Mouse (Mus musculus): ENCODE measurements around the gene Fkbp5. TPM values are rescaled to one million over a fixed set of nuclear protein-coding genes. Genes with fewer than 3 reads are reported as not detected.

The Fkbp5 gene
- polyA plus RNA-seq, 1 experiment from 2014 or later, result 10.0 TPM

DNA sequence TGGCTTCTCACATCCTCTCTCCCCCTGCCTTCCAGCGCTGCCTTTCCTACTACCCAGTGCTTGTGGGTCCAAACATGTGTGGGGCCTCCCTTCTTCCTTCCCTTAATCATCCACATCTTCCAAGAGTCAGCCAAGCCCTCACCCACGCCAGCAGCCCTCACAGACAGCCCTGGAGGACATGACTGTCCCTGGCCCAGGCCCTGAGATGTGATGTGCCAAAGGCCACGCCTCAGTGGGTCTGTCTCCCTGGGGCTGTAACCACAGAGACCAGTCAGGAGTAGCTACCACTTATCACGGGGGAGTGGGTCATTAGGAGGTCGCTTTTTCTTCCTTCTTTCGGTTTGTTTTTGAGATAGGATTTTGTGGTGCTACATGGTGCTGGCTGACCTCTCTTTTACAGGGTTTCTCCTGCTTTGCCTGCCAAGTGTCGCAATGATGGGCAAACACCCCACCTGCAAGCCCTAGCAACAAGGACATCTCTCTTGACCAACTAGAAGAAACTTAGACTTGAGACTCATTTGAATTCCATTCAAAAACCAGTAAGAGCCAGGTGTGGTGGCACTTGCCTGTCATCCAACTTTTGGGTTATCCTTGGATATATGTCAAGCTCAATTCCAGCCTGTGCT lies 15.0 kb downstream of the Fkbp5 start:
- Histone ChIP-seq H3K27ac (ENCODE audit: low read depth, low read length) (no peak overlapping the region), H3K27me3 (ENCODE audit: control insufficient read depth, insufficient read depth, low read length) (no peaks in the 10 kb centered on the region), H3K4me2 (replicated peaks; ENCODE audit: low read depth, low read length) (no peak overlapping the region), H3K9me3 (ENCODE audit: control insufficient read depth, low read length) (no peaks in the 10 kb centered on the region), H3K4me1 (ENCODE audit: control insufficient read depth, insufficient read depth, low read length) (peaks cover 9% of the 10 kb centered on the region), H3K9ac (ENCODE audit: low read depth, low read length) (no peak overlapping the region), H3K4me3 (ENCODE audit: low read length) (no peak overlapping the region), H3K36me3 (ENCODE audit: control insufficient read depth, insufficient read depth, low read length) (no peaks in the 10 kb centered on the region)
- no peak for ATAC-seq (ENCODE audit: low FRiP score, low TSS enrichment)
- WGBS, result 40% methylated on average over 7 of the region's 7 CpGs

DNA sequence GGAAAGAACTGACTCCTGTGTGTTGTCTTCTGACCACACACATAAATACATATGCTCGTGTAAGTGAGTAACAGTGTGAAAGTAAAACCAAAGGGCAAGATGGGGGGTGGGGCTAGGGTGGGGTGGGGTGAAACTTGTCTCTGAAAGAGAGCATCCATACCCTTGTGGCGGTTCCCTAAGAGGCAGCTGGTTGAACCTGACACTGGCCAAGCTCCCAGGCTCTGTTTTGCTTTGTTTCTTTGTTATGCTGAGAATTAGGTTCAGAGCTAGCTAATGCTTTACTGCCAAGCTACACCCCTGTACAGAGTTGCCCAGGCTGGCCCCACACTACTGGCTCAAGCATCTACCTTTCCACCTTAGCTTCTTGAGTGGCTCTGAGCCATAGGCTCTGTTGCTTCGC lies 16.9 kb downstream of the Fkbp5 start:
- WGBS, result 77% methylated on average over 3 of the region's 3 CpGs
- Histone ChIP-seq H3K4me3 (ENCODE audit: low read length) (no peak overlapping the region), H3K27ac (ENCODE audit: low read depth, low read length) (no peak overlapping the region), H3K27me3 (ENCODE audit: control insufficient read depth, insufficient read depth, low read length) (no peaks in the 10 kb centered on the region), H3K4me1 (ENCODE audit: control insufficient read depth, insufficient read depth, low read length) (no peaks in the 10 kb centered on the region), H3K4me2 (replicated peaks; ENCODE audit: low read depth, low read length) (no peak overlapping the region), H3K9ac (ENCODE audit: low read depth, low read length) (no peak overlapping the region), H3K36me3 (ENCODE audit: control insufficient read depth, insufficient read depth, low read length) (no peaks in the 10 kb centered on the region), H3K9me3 (ENCODE audit: control insufficient read depth, low read length) (no peaks in the 10 kb centered on the region)
- no peak for ATAC-seq (ENCODE audit: low FRiP score, low TSS enrichment)

DNA sequence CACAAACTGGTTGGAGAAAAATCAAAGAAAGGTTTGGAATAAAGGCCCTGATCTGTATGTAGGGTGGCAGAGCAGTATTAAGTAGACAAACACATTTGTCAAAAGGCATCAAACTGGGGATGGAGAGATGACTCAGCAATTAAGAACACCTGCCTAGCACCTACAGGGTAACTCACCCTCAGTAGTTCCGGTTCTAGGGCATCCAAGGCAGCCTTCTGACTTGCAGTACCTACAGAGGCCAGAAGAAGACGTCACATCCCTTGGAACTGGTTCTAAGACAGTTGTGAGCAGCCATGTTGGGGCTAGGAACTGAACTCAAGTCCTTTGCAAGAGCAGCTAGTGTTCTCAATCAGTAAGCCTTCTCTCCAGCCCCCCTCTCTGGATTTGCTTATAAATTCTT lies 18.1 kb downstream of the Fkbp5 start:
- no peak overlapping the region for H3K4me3 ChIP-seq (ENCODE audit: low read length)
- no peak overlapping the region for H3K4me2 ChIP-seq (replicated peaks; ENCODE audit: low read depth, low read length)
- no peaks in the 10 kb centered on the region for H3K4me1 ChIP-seq (ENCODE audit: control insufficient read depth, insufficient read depth, low read length)
- no peak overlapping the region for H3K27ac ChIP-seq (ENCODE audit: low read depth, low read length)
- H3K9me3 ChIP-seq (ENCODE audit: control insufficient read depth, low read length), result no peaks in the 10 kb centered on the region
- H3K27me3 ChIP-seq (ENCODE audit: control insufficient read depth, insufficient read depth, low read length), result no peaks in the 10 kb centered on the region
- WGBS, result 78% methylated on average over 2 of the region's 2 CpGs
- ATAC-seq (ENCODE audit: low FRiP score, low TSS enrichment), result no peak
- H3K9ac ChIP-seq (ENCODE audit: low read depth, low read length), result no peak overlapping the region
- no peaks in the 10 kb centered on the region for H3K36me3 ChIP-seq (ENCODE audit: control insufficient read depth, insufficient read depth, low read length)

DNA sequence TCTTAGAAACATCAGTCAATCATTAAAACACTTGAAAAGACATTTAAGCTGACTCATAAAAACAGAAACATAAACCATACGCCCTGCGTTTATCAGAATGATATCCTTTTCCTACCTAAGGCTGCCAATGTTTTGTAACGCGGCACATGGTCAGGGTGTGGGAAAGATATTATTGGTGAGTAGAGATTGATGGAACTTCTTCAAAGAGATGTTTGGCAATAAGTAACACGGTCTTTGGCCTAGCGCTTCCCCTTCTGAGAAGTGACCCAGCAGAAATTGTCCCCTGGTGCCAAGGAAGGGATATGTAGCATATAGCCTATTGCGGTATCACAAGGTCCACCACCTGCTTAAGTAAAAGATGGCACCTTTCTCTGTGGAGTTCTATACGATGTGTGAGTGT lies 21.5 kb downstream of the Fkbp5 start:
- no peaks in the 10 kb centered on the region for H3K27me3 ChIP-seq (ENCODE audit: control insufficient read depth, insufficient read depth, low read length)
- ATAC-seq (ENCODE audit: low FRiP score, low TSS enrichment), result no peak
- H3K4me2 ChIP-seq (replicated peaks; ENCODE audit: low read depth, low read length), result no peak overlapping the region
- H3K9me3 ChIP-seq (ENCODE audit: control insufficient read depth, low read length), result no peaks in the 10 kb centered on the region
- no peaks in the 10 kb centered on the region for H3K36me3 ChIP-seq (ENCODE audit: control insufficient read depth, insufficient read depth, low read length)
- no peak overlapping the region for H3K4me3 ChIP-seq (ENCODE audit: low read length)
- H3K4me1 ChIP-seq (ENCODE audit: control insufficient read depth, insufficient read depth, low read length), result no peaks in the 10 kb centered on the region
- H3K27ac ChIP-seq (ENCODE audit: low read depth, low read length), result no peak overlapping the region
- WGBS, result 93% methylated on average over 8 of the region's 8 CpGs
- no peak overlapping the region for H3K9ac ChIP-seq (ENCODE audit: low read depth, low read length)

DNA sequence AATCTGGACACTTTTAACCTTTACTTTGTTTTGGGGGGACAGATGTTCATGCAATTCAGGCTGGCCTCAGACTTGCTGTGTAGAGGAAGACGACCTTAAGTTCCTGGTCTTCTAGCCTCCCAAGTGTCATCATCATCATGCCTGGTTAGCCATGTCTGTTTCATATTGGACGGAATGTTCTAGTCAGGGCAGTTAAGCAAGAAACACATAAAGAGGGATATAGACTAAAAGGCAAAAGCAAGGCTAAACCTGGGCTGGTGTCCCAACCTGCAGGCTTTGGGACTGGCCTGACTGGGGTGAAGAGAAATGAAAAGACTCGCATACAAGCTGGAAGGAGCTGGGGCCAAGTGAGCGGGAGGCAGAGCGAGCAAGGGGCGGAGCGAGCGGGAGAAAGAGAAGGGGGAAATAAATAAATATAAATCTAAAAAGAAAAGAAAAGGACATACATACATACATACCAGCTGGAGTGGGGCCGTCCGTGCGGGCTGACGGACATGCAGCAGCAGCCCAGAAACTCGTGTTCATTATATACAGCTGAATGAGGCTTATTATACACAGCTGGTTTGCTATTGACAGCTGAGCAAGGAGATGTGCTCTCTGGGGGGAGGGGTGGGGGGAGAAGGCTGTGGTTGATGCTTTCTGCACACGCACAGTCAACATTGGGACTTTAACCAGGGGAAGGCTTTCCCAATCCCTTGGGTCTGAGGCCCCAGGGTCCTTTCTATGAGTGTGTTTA lies 26.1 kb downstream of the Fkbp5 start:
- ATAC-seq (ENCODE audit: low FRiP score, low TSS enrichment), result no peak
- Histone ChIP-seq H3K36me3 (ENCODE audit: control insufficient read depth, insufficient read depth, low read length) (no peaks in the 10 kb centered on the region), H3K27me3 (ENCODE audit: control insufficient read depth, insufficient read depth, low read length) (no peaks in the 10 kb centered on the region), H3K4me1 (ENCODE audit: control insufficient read depth, insufficient read depth, low read length) (0 out of 2 replicates have a peak, but pooled peaks cover 3% of the 10 kb centered on the region), H3K4me3 (ENCODE audit: low read length) (no peak overlapping the region), H3K4me2 (replicated peaks; ENCODE audit: low read depth, low read length) (no peak overlapping the region), H3K9ac (ENCODE audit: low read depth, low read length) (no peak overlapping the region), H3K9me3 (ENCODE audit: control insufficient read depth, low read length) (no peaks in the 10 kb centered on the region), H3K27ac (ENCODE audit: low read depth, low read length) (no peak overlapping the region)
- 67% methylated on average over 14 of the region's 14 CpGs for WGBS

DNA sequence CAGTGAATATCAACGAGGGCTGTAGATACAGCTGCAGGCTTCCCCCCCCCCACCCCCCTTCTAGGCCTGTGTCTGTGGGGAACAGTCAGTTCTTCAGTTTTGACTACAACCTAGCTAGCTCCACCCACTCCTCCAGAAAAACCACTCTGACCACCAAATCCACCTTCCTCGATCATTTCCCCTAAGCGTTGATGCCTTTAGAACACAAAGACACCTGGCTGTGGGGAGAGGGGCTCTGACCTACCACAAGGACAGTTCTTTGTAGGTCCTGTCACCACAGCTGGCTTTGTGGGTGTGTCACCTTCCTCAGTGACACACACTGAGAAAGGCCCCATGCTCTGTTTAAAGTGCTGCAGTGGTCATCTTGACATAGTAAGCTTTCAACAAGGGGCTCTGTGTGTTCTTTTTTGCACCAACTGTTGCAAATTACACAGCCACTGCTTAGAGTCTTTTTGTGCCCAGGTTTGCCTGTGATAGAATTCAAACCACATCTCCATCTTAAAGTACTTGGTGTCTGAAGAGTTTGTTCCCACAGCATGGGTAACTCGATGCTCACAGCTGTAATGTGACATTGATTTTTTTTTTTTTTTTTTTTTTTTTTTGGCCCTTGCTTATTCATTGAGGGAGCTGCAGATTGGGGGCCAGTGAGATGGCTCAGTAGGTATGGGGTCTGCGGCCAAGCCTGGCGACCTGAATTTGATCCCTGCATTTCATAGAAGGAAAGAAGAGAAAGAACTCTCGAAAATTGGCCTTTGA lies 28.9 kb downstream of the Fkbp5 start:
- H3K4me2 ChIP-seq (replicated peaks; ENCODE audit: low read depth, low read length), result no peak overlapping the region
- H3K27ac ChIP-seq (ENCODE audit: low read depth, low read length), result no peak overlapping the region
- H3K4me1 ChIP-seq (ENCODE audit: control insufficient read depth, insufficient read depth, low read length), result 0 out of 2 replicates have a peak, but pooled peaks cover 3% of the 10 kb centered on the region
- no peaks in the 10 kb centered on the region for H3K27me3 ChIP-seq (ENCODE audit: control insufficient read depth, insufficient read depth, low read length)
- H3K36me3 ChIP-seq (ENCODE audit: control insufficient read depth, insufficient read depth, low read length), result no peaks in the 10 kb centered on the region
- no peak overlapping the region for H3K4me3 ChIP-seq (ENCODE audit: low read length)
- no peak overlapping the region for H3K9ac ChIP-seq (ENCODE audit: low read depth, low read length)
- WGBS, result 68% methylated on average over 7 of the region's 7 CpGs
- ATAC-seq (ENCODE audit: low FRiP score, low TSS enrichment), result no peak
- H3K9me3 ChIP-seq (ENCODE audit: control insufficient read depth, low read length), result no peaks in the 10 kb centered on the region

DNA sequence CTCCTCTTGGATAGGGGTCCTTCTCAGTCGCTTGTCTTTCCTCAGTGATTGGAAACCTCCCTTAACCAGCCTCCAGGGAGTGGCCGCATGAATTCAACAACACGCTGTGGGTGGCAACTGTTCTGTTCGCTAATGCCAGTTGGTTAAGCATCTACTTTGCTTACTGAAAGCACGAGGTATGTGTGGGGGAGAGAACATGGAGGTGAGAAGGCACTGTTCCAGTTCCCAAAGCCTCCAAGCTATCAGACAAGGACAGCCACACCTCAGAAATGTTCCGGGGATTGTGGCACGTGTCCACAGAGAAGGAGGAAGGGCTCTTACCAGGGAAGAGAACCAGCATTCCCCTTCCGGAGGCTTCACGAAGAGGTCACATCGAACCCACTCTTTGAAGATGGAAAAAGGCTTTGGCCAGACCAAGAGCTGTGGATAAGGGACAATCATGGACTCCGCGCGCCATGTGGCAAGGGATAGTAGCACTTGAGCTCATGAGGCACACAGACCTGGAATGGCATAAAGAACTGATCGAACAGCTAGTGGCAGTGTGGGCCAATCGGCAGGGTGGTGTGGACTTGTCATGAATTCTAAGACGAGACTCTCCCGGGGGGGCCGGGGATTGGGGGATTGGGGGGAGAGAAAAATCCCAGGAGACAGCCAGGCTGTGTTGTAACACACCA lies 29.6 kb downstream of the Fkbp5 start:
- no peak for ATAC-seq (ENCODE audit: low FRiP score, low TSS enrichment)

DNA sequence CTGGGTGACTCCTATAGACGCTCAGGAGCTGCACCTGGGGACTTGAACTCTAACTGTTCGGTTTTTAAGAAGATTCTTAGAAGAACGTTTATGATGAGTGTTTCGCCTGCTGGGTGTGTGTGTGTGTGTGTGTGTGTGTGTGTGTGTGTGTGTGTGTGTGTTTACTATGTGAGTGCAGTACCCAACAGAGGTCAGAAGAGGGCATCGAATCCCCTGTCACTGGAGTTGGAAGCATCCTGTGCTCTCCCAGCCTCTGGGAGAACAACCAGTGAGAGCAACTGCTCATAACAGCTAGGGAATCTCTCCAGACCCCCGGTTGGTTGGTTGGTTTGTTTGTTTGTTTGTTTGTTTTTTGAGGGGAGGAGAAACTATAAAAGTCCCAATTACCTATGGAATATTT lies 30.6 kb downstream of the Fkbp5 start:
- no peaks in the 10 kb centered on the region for H3K36me3 ChIP-seq (ENCODE audit: control insufficient read depth, insufficient read depth, low read length)
- H3K4me2 ChIP-seq (replicated peaks; ENCODE audit: low read depth, low read length), result no peak overlapping the region
- ATAC-seq (ENCODE audit: low FRiP score, low TSS enrichment), result no peak
- no peak overlapping the region for H3K4me3 ChIP-seq (ENCODE audit: low read length)
- H3K4me1 ChIP-seq (ENCODE audit: control insufficient read depth, insufficient read depth, low read length), result 0 out of 2 replicates have a peak, but pooled peaks cover 6% of the 10 kb centered on the region
- no peaks in the 10 kb centered on the region for H3K27me3 ChIP-seq (ENCODE audit: control insufficient read depth, insufficient read depth, low read length)
- WGBS, result 77% methylated on average over 6 of the region's 6 CpGs
- H3K9ac ChIP-seq (ENCODE audit: low read depth, low read length), result no peak overlapping the region
- H3K27ac ChIP-seq (ENCODE audit: low read depth, low read length), result no peak overlapping the region
- no peaks in the 10 kb centered on the region for H3K9me3 ChIP-seq (ENCODE audit: control insufficient read depth, low read length)

More for the DNA sequence above, 29.6 kb downstream of the Fkbp5 start:
- Histone ChIP-seq H3K9ac (ENCODE audit: low read depth, low read length) (no peak overlapping the region), H3K27me3 (ENCODE audit: control insufficient read depth, insufficient read depth, low read length) (no peaks in the 10 kb centered on the region), H3K4me1 (ENCODE audit: control insufficient read depth, insufficient read depth, low read length) (0 out of 2 replicates have a peak, but pooled peaks cover 4% of the 10 kb centered on the region), H3K9me3 (ENCODE audit: control insufficient read depth, low read length) (no peaks in the 10 kb centered on the region), H3K27ac (ENCODE audit: low read depth, low read length) (no peak overlapping the region), H3K36me3 (ENCODE audit: control insufficient read depth, insufficient read depth, low read length) (no peaks in the 10 kb centered on the region), H3K4me3 (ENCODE audit: low read length) (no peak overlapping the region), H3K4me2 (replicated peaks; ENCODE audit: low read depth, low read length) (no peak overlapping the region)
- WGBS, result 93% methylated on average over 18 of the region's 18 CpGs
